Mouse (Mus musculus) cerebellum, adult 11-12 months (tissue): ENCODE results near the gene Isyna1.
"Not testable (repeated sequence)": the region's sequence is repeated elsewhere in the genome, so short reads cannot be mapped to it uniquely, and the experiment has no call there.

Experiments
- DNase-seq: peaks from one replicate; pipeline ENCODE4 v3.0.0; 2022

Isyna1 gene

GRCm38 (mm10) chr8:70577207-70577606, 17.0 kb upstream of the Isyna1 start:
- DNase-seq = no peak

- DNase-seq = peak; percentile 86
These were observed 10.4 kb upstream of the Isyna1 start for GRCm38 (mm10) chr8:70583476-70584387.

GRCm38 (mm10) chr8:70584606-70585257, 9.4 kb upstream of the Isyna1 start:
- no peak for DNase-seq

- DNase-seq = peak; percentile 64
These were observed 8.9 kb upstream of the Isyna1 start for GRCm38 (mm10) chr8:70585258-70585652.

- DNase-seq = not testable (repeated sequence)
These were observed 6.2 kb upstream of the Isyna1 start for GRCm38 (mm10) chr8:70587955-70588354.

- DNase-seq = no peak
These were observed 2.6 kb upstream of the Isyna1 start for GRCm38 (mm10) chr8:70591569-70591968.

GRCm38 (mm10) chr8:70593173-70593572, 1.0 kb upstream of the Isyna1 start:
- DNase-seq = no peak

- peak; percentile 65 for DNase-seq
These were observed 720 bp downstream of the Isyna1 start for GRCm38 (mm10) chr8:70594621-70595564.

GRCm38 (mm10) chr8:70595811-70596210, 1.6 kb downstream of the Isyna1 start:
- no peak for DNase-seq

GRCm38 (mm10) chr8:70596216-70596615, 2.0 kb downstream of the Isyna1 start:
- peak; percentile 61 for DNase-seq

GRCm38 (mm10) chr8:70596775-70597416, 2.7 kb downstream of the Isyna1 start:
- peak; percentile 80 for DNase-seq

GRCm38 (mm10) chr8:70597417-70598272, 3.5 kb downstream of the Isyna1 start:
- DNase-seq = no peak

- DNase-seq = peak; percentile 90
These were observed 4.1 kb downstream of the Isyna1 start for GRCm38 (mm10) chr8:70598283-70598682.

GRCm38 (mm10) chr8:70598722-70599121, 4.5 kb downstream of the Isyna1 start:
- no peak for DNase-seq

- peak; percentile 60 for DNase-seq
These were observed 5.5 kb downstream of the Isyna1 start for GRCm38 (mm10) chr8:70599507-70600290.

- DNase-seq = no peak
These were observed 6.5 kb downstream of the Isyna1 start for GRCm38 (mm10) chr8:70600473-70601270.

GRCm38 (mm10) chr8:70601271-70601649, 7.1 kb downstream of the Isyna1 start:
- DNase-seq = peak; percentile 83

GRCm38 (mm10) chr8:70602139-70602811, 8.1 kb downstream of the Isyna1 start:
- peak; percentile 24 for DNase-seq

- DNase-seq = peak; percentile 29
These were observed 10.4 kb downstream of the Isyna1 start for GRCm38 (mm10) chr8:70604558-70604957.
